ENCODE assay signal across 22 mouse cellular contexts in genomic region chr3:145402257-145402656, GRCm38 (mm10).
DNase-seq lines count a peak whose midpoint lies in the region; ATAC-seq and TF ChIP-seq lines count a peak whose summit lies in the region.
"Had no signal": no experiment of that assay in that cellular context is flagged by ENCODE, and none has a peak within 500 bp of the region (broad histone marks: within the 10 kb centered on the region; RNA-seq: fewer than 3 reads in every experiment).

No protein-coding gene starts in this region.

- 0 out of 2 replicates have a peak overlapping the region, but pooled peaks have one; percentile 17 for H3K4me3 ChIP-seq in E14TG2a.4 (replicated peaks; ENCODE audit: low read length)
- peak overlapping the region; percentile 36 for H3K4me3 ChIP-seq in hindbrain, embryonic 10.5 days
- peak overlapping the region; percentile 23 for H3K4me3 ChIP-seq in hindbrain, postnatal 0 days (ENCODE audit: low read length)
- peak overlapping the region; percentile 15; the same call in 1 of the 2 replicates for H3K4me3 ChIP-seq in midbrain, embryonic 16.5 days (ENCODE audit: low read depth, low read length)
- H3K4me3 ChIP-seq: embryonic facial prominence, embryonic 13.5 days; heart, adult 2 months; layer of hippocampus, adult 2 months; liver, embryonic 15.5 days had no signal

- no peak for TF ChIP-seq CTCF in E14TG2a.4 (conservative IDR thresholded peaks at IDR 0.05; ENCODE audit: low read length)
- no peak for TF ChIP-seq CTCF in hindbrain, postnatal 0 days (IDR thresholded peaks at IDR 0.05; ENCODE audit: low read depth)

- H3K27me3 ChIP-seq in E14TG2a.4 (ENCODE audit: insufficient read depth, low read length), result peaks cover 11% of the 10 kb centered on the region; the same call in 1 of the 2 replicates
- no peaks in the 10 kb centered on the region for H3K27me3 ChIP-seq in hindbrain, embryonic 10.5 days (ENCODE audit: insufficient read depth, poor library complexity, severe bottlenecking)
- H3K27me3 ChIP-seq in hindbrain, postnatal 0 days (ENCODE audit: insufficient read depth, low read length), result no peaks in the 10 kb centered on the region
- no peaks in the 10 kb centered on the region for H3K27me3 ChIP-seq in midbrain, embryonic 16.5 days (ENCODE audit: control insufficient read depth, insufficient read depth, low read depth, low read length)
- H3K27me3 ChIP-seq: embryonic facial prominence, embryonic 13.5 days; liver, embryonic 15.5 days had no signal

- no peak for ATAC-seq in hindbrain, postnatal 0 days
- no peak for ATAC-seq in midbrain, embryonic 16.5 days
- ATAC-seq: lung, postnatal 0 days; Patski had no signal

- no peak overlapping the region for H3K9ac ChIP-seq in hindbrain, postnatal 0 days (replicated peaks; ENCODE audit: low read length)
- H3K9ac ChIP-seq in midbrain, embryonic 16.5 days (ENCODE audit: low read depth, low read length), result no peak overlapping the region
- H3K9ac ChIP-seq: embryonic facial prominence, embryonic 13.5 days; liver, embryonic 15.5 days had no signal

- peaks cover 9% of the 10 kb centered on the region for H3K4me1 ChIP-seq in E14TG2a.4 (replicated peaks; ENCODE audit: low read depth, low read length)
- peaks cover 10% of the 10 kb centered on the region; the same call in 1 of the 2 replicates for H3K4me1 ChIP-seq in hindbrain, embryonic 10.5 days (replicated peaks)
- no peaks in the 10 kb centered on the region for H3K4me1 ChIP-seq in hindbrain, postnatal 0 days (ENCODE audit: insufficient read depth, low read length)
- no peaks in the 10 kb centered on the region for H3K4me1 ChIP-seq in midbrain, embryonic 16.5 days (ENCODE audit: control insufficient read depth, insufficient read depth, low read length)
- H3K4me1 ChIP-seq: liver, embryonic 15.5 days had no signal

- no peak for DNase-seq in hindbrain, embryonic 10.5 days (ENCODE audit: low spot score)
- DNase-seq in hindbrain, postnatal 0 days (ENCODE audit: low spot score), result no peak
- no peak for DNase-seq in adrenal gland, postnatal 36 days
- no peak for DNase-seq in lung, postnatal 14 days
- no peak for DNase-seq in kidney, adult 9 months
- DNase-seq: adrenal gland, postnatal 14 days; cerebellum, adult 11-12 months; cerebellum, postnatal 14 days; gastrocnemius, postnatal 25 days; heart, adult 2 months; kidney, adult 11 months; kidney, postnatal 10 days; layer of hippocampus, postnatal 36 days; right cerebral cortex, adult 18-20 months; thymus, postnatal 36 days had no signal

- no peaks in the 10 kb centered on the region for H3K36me3 ChIP-seq in E14TG2a.4 (ENCODE audit: insufficient read depth, low read length)
- no peaks in the 10 kb centered on the region for H3K36me3 ChIP-seq in hindbrain, embryonic 10.5 days
- H3K36me3 ChIP-seq in hindbrain, postnatal 0 days (ENCODE audit: insufficient read depth, low read length), result no peaks in the 10 kb centered on the region
- H3K36me3 ChIP-seq in midbrain, embryonic 16.5 days (ENCODE audit: control insufficient read depth, insufficient read depth, low read length), result no peaks in the 10 kb centered on the region
- H3K36me3 ChIP-seq: embryonic facial prominence, embryonic 13.5 days; liver, embryonic 15.5 days had no signal

- H3K9me3 ChIP-seq in E14TG2a.4 (ENCODE audit: low read length), result no peaks in the 10 kb centered on the region
- H3K9me3 ChIP-seq in hindbrain, embryonic 10.5 days, result no peaks in the 10 kb centered on the region
- H3K9me3 ChIP-seq in hindbrain, postnatal 0 days (ENCODE audit: low read length), result no peaks in the 10 kb centered on the region
- no peaks in the 10 kb centered on the region for H3K9me3 ChIP-seq in midbrain, embryonic 16.5 days (replicated peaks; ENCODE audit: control insufficient read depth, low read length, poor library complexity, severe bottlenecking)
- H3K9me3 ChIP-seq: embryonic facial prominence, embryonic 13.5 days; liver, embryonic 15.5 days had no signal

- 85% methylated on average over 10 of the region's 10 CpGs for WGBS in hindbrain, embryonic 10.5 days
- 83% methylated on average over 10 of the region's 10 CpGs for WGBS in hindbrain, postnatal 0 days
- 93% methylated on average over 10 of the region's 10 CpGs for WGBS in midbrain, embryonic 16.5 days

- H3K27ac ChIP-seq in hindbrain, embryonic 10.5 days, result peak overlapping the region; percentile 64; the same call in 1 of the 2 replicates
- no peak overlapping the region for H3K27ac ChIP-seq in hindbrain, postnatal 0 days
- H3K27ac ChIP-seq in midbrain, embryonic 16.5 days (ENCODE audit: low read length), result no peak overlapping the region
- H3K27ac ChIP-seq: embryonic facial prominence, embryonic 13.5 days; heart, adult 2 months; layer of hippocampus, adult 2 months; liver, embryonic 15.5 days had no signal

- H3K4me2 ChIP-seq in hindbrain, postnatal 0 days (ENCODE audit: low read depth, low read length), result peak overlapping the region; percentile 51
- H3K4me2 ChIP-seq in midbrain, embryonic 16.5 days (ENCODE audit: low read length), result peak overlapping the region; percentile 37
- H3K4me2 ChIP-seq: embryonic facial prominence, embryonic 13.5 days; liver, embryonic 15.5 days had no signal
